Mouse (Mus musculus): Measurements from ENCODE around the gene 4930412O13Rik. TPM values are rescaled to one million over a fixed set of nuclear protein-coding genes. Genes with fewer than 3 reads are reported as not detected.
A peak's percentile ranks its signal among the peaks of the same experiment; 100 is the strongest.

The 4930412O13Rik gene
- total and polyA plus RNA-seq, 2 experiments from 2014 or later: not detected

GRCm38 (mm10) chr2:9888913-9889650 is 8.0 kb downstream of the 4930412O13Rik start, which contains the start of gene 9230102O04Rik:
TSS of gene 9230102O04Rik (minus strand) at chr2:9889540.
- TF ChIP-seq EP300 (IDR thresholded peaks at IDR 0.05; ENCODE audit: low read depth): no peak
- TF ChIP-seq CTCF (IDR thresholded peaks at IDR 0.05; ENCODE audit: low read depth): peak; percentile 71
- Histone ChIP-seq H3K9me3 (replicated peaks; ENCODE audit: control insufficient read depth, low read length) (no peaks in the 10 kb centered on the region), H3K9ac (replicated peaks; ENCODE audit: low read depth, low read length) (no peak within 1 kb of the TSS), H3K36me3 (replicated peaks; ENCODE audit: control insufficient read depth, insufficient read depth, low read length) (no peaks in the 10 kb centered on the region), H3K4me2 (ENCODE audit: low read depth, low read length) (peak within 1 kb of the TSS; percentile 53), H3K4me1 (ENCODE audit: control insufficient read depth, insufficient read depth) (0 out of 2 replicates have a peak, but pooled peaks cover 12% of the 10 kb centered on the region), H3K4me3 (ENCODE audit: low read depth, low read length) (peak within 1 kb of the TSS; percentile 32), H3K27me3 (ENCODE audit: control insufficient read depth, insufficient read depth, low read length) (peaks cover 96% of the 10 kb centered on the region), H3K27ac (ENCODE audit: low read depth) (no peak within 1 kb of the TSS)
- peak; percentile 63 for DNase-seq (ENCODE audit: low spot score)
- ATAC-seq (ENCODE audit: insufficient read depth, low read depth): peak; percentile 88
- WGBS: under 1% methylated on average over 30 of the region's 30 CpGs

GRCm38 (mm10) chr2:9889651-9890183 is 8.7 kb downstream of the 4930412O13Rik start, which contains the start of gene Gata3:
TSS of gene Gata3 (minus strand) at chr2:9890034.
- Histone ChIP-seq H3K4me3 (ENCODE audit: low read depth, low read length) (peak within 1 kb of the TSS; percentile 32), H3K4me2 (ENCODE audit: low read depth, low read length) (peak within 1 kb of the TSS; percentile 53), H3K4me1 (ENCODE audit: control insufficient read depth, insufficient read depth) (0 out of 2 replicates have a peak, but pooled peaks cover 12% of the 10 kb centered on the region), H3K36me3 (replicated peaks; ENCODE audit: control insufficient read depth, insufficient read depth, low read length) (no peaks in the 10 kb centered on the region), H3K27ac (ENCODE audit: low read depth) (no peak within 1 kb of the TSS), H3K9ac (replicated peaks; ENCODE audit: low read depth, low read length) (no peak within 1 kb of the TSS), H3K27me3 (ENCODE audit: control insufficient read depth, insufficient read depth, low read length) (peaks cover 96% of the 10 kb centered on the region), H3K9me3 (replicated peaks; ENCODE audit: control insufficient read depth, low read length) (no peaks in the 10 kb centered on the region)
- TF ChIP-seq CTCF (IDR thresholded peaks at IDR 0.05; ENCODE audit: low read depth): no peak
- no peak for TF ChIP-seq EP300 (IDR thresholded peaks at IDR 0.05; ENCODE audit: low read depth)
- WGBS: under 1% methylated on average over 23 of the region's 23 CpGs
- ATAC-seq (ENCODE audit: insufficient read depth, low read depth) (no peak; the same call in 1 of the 2 replicates), DNase-seq (ENCODE audit: low spot score) (no peak)

- DNase-seq (ENCODE audit: low spot score) (no peak), ATAC-seq (ENCODE audit: insufficient read depth, low read depth) (no peak)
- 0 out of 2 replicates have a peak, but pooled peaks cover 12% of the 10 kb centered on the region for H3K4me1 ChIP-seq (ENCODE audit: control insufficient read depth, insufficient read depth)
- no peak overlapping the region for H3K9ac ChIP-seq (replicated peaks; ENCODE audit: low read depth, low read length)
- no peak overlapping the region for H3K4me2 ChIP-seq (ENCODE audit: low read depth, low read length)
- H3K4me3 ChIP-seq (ENCODE audit: low read depth, low read length): peak overlapping the region; percentile 32; the same call in 1 of the 2 replicates
- H3K9me3 ChIP-seq (replicated peaks; ENCODE audit: control insufficient read depth, low read length): no peaks in the 10 kb centered on the region
- H3K27me3 ChIP-seq (ENCODE audit: control insufficient read depth, insufficient read depth, low read length): peaks cover 96% of the 10 kb centered on the region
- H3K27ac ChIP-seq (ENCODE audit: low read depth): no peak overlapping the region
- H3K36me3 ChIP-seq (replicated peaks; ENCODE audit: control insufficient read depth, insufficient read depth, low read length): no peaks in the 10 kb centered on the region
- 8% methylated on average over 8 of the region's 8 CpGs for WGBS
- TF ChIP-seq CTCF (IDR thresholded peaks at IDR 0.05; ENCODE audit: low read depth) (no peak), EP300 (IDR thresholded peaks at IDR 0.05; ENCODE audit: low read depth) (no peak)
These were observed 9.2 kb downstream of the 4930412O13Rik start for GRCm38 (mm10) chr2:9890251-9890650.

GRCm38 (mm10) chr2:9890906-9891305 is 9.9 kb downstream of the 4930412O13Rik start:
- TF ChIP-seq CTCF (IDR thresholded peaks at IDR 0.05; ENCODE audit: low read depth) (no peak), EP300 (IDR thresholded peaks at IDR 0.05; ENCODE audit: low read depth) (no peak)
- H3K4me3 ChIP-seq (ENCODE audit: low read depth, low read length): no peak overlapping the region
- no peak overlapping the region for H3K27ac ChIP-seq (ENCODE audit: low read depth)
- no peaks in the 10 kb centered on the region for H3K9me3 ChIP-seq (replicated peaks; ENCODE audit: control insufficient read depth, low read length)
- no peak overlapping the region for H3K4me2 ChIP-seq (ENCODE audit: low read depth, low read length)
- H3K27me3 ChIP-seq (ENCODE audit: control insufficient read depth, insufficient read depth, low read length): peaks cover 96% of the 10 kb centered on the region
- H3K4me1 ChIP-seq (ENCODE audit: control insufficient read depth, insufficient read depth): 0 out of 2 replicates have a peak, but pooled peaks cover 16% of the 10 kb centered on the region
- DNase-seq (ENCODE audit: low spot score) (no peak), ATAC-seq (ENCODE audit: insufficient read depth, low read depth) (no peak)
- H3K9ac ChIP-seq (replicated peaks; ENCODE audit: low read depth, low read length): no peak overlapping the region
- WGBS: 9% methylated on average over 5 of the region's 5 CpGs
- no peaks in the 10 kb centered on the region for H3K36me3 ChIP-seq (replicated peaks; ENCODE audit: control insufficient read depth, insufficient read depth, low read length)

- H3K36me3 ChIP-seq (replicated peaks; ENCODE audit: control insufficient read depth, insufficient read depth, low read length): no peaks in the 10 kb centered on the region
- H3K27me3 ChIP-seq (ENCODE audit: control insufficient read depth, insufficient read depth, low read length): peaks cover 96% of the 10 kb centered on the region
- DNase-seq (ENCODE audit: low spot score) (no peak), ATAC-seq (ENCODE audit: insufficient read depth, low read depth) (no peak)
- 11% methylated on average over 7 of the region's 7 CpGs for WGBS
- H3K4me3 ChIP-seq (ENCODE audit: low read depth, low read length): no peak overlapping the region
- no peak for TF ChIP-seq CTCF (IDR thresholded peaks at IDR 0.05; ENCODE audit: low read depth)
- TF ChIP-seq EP300 (IDR thresholded peaks at IDR 0.05; ENCODE audit: low read depth): no peak
- no peak overlapping the region for H3K9ac ChIP-seq (replicated peaks; ENCODE audit: low read depth, low read length)
- no peak overlapping the region for H3K4me2 ChIP-seq (ENCODE audit: low read depth, low read length)
- no peaks in the 10 kb centered on the region for H3K9me3 ChIP-seq (replicated peaks; ENCODE audit: control insufficient read depth, low read length)
- 0 out of 2 replicates have a peak, but pooled peaks cover 20% of the 10 kb centered on the region for H3K4me1 ChIP-seq (ENCODE audit: control insufficient read depth, insufficient read depth)
- H3K27ac ChIP-seq (ENCODE audit: low read depth): no peak overlapping the region
These were observed 11.5 kb downstream of the 4930412O13Rik start for GRCm38 (mm10) chr2:9892541-9892940.
